Comparison of ENCODE assay signal across 24 mouse cellular contexts in genomic region chr11:36872961-36873360, GRCm38 (mm10).
DNase-seq lines count a peak whose midpoint lies in the region; ATAC-seq and TF ChIP-seq lines count a peak whose summit lies in the region.
"Had no signal": no experiment of that assay in that cellular context is flagged by ENCODE, and none has a peak within 500 bp of the region (broad histone marks: within the 10 kb centered on the region; RNA-seq: fewer than 3 reads in every experiment).

No protein-coding gene starts in this region.

- H3K4me1 ChIP-seq in kidney, embryonic 16.5 days (ENCODE audit: insufficient read depth, low read length): 0 out of 2 replicates have a peak, but pooled peaks cover 5% of the 10 kb centered on the region
- H3K4me1 ChIP-seq in midbrain, embryonic 11.5 days (ENCODE audit: control insufficient read depth, insufficient read depth, low read length): peaks cover 3% of the 10 kb centered on the region; the same call in 1 of the 2 replicates
- no peaks in the 10 kb centered on the region for H3K4me1 ChIP-seq in midbrain, postnatal 0 days (ENCODE audit: insufficient read depth, low read length)
- no peaks in the 10 kb centered on the region for H3K4me1 ChIP-seq in hindbrain, embryonic 13.5 days (replicated peaks)
- H3K4me1 ChIP-seq: forebrain, embryonic 15.5 days; heart, embryonic 15.5 days; hindbrain, embryonic 12.5 days; liver, embryonic 12.5 days; megakaryocyte, embryonic 14.5 days; midbrain, embryonic 15.5 days; neural tube, embryonic 15.5 days had no signal

- no peak overlapping the region for H3K4me3 ChIP-seq in kidney, embryonic 16.5 days (ENCODE audit: low read length)
- H3K4me3 ChIP-seq in midbrain, embryonic 11.5 days (ENCODE audit: low read depth, low read length): no peak overlapping the region
- no peak overlapping the region for H3K4me3 ChIP-seq in midbrain, postnatal 0 days (ENCODE audit: low read depth, low read length)
- H3K4me3 ChIP-seq in hindbrain, embryonic 13.5 days: no peak overlapping the region
- H3K4me3 ChIP-seq: erythroblast, embryonic 14.5 days; forebrain, embryonic 15.5 days; heart, embryonic 15.5 days; hindbrain, embryonic 12.5 days; liver, embryonic 12.5 days; megakaryocyte, embryonic 14.5 days; midbrain, embryonic 15.5 days; neural tube, embryonic 15.5 days had no signal

- no peak for DNase-seq in kidney, adult 11 months
- DNase-seq in midbrain, embryonic 11.5 days (ENCODE audit: low spot score, missing footprints): peak; percentile 75
- DNase-seq in midbrain, postnatal 0 days (ENCODE audit: low spot score): no peak
- peak; percentile 22 to 80 for DNase-seq in layer of hippocampus, adult 18-20 months (ENCODE audit: low spot score in 2 of 2)
- DNase-seq in retina, postnatal 1 day: peak; percentile 82
- no peak for DNase-seq in adrenal gland, adult 18-20 months (ENCODE audit: low spot score in 2 of 2)
- DNase-seq: adrenal gland, adult 8-10 months; cerebellum, adult 11 months; cerebellum, postnatal 14 days; gastrocnemius, postnatal 36 days; kidney, adult 9 months; lung, adult 2 months; thymus, adult 2 months had no signal

- H3K9ac ChIP-seq in kidney, embryonic 16.5 days (replicated peaks; ENCODE audit: low read length): no peak overlapping the region
- no peak overlapping the region for H3K9ac ChIP-seq in midbrain, embryonic 11.5 days (ENCODE audit: low read length)
- H3K9ac ChIP-seq in midbrain, postnatal 0 days (replicated peaks; ENCODE audit: low read length, poor library complexity, severe bottlenecking): no peak overlapping the region
- no peak overlapping the region for H3K9ac ChIP-seq in hindbrain, embryonic 13.5 days
- H3K9ac ChIP-seq: forebrain, embryonic 15.5 days; heart, embryonic 15.5 days; hindbrain, embryonic 12.5 days; liver, embryonic 12.5 days; midbrain, embryonic 15.5 days; neural tube, embryonic 15.5 days had no signal

- 18% methylated on average over 4 of the region's 4 CpGs for WGBS in kidney, embryonic 16.5 days
- WGBS in midbrain, embryonic 11.5 days: 70% methylated on average over 4 of the region's 4 CpGs
- WGBS in midbrain, postnatal 0 days: 57% methylated on average over 4 of the region's 4 CpGs
- 53% methylated on average over 4 of the region's 4 CpGs for WGBS in hindbrain, embryonic 13.5 days

- H3K27me3 ChIP-seq in kidney, embryonic 16.5 days (ENCODE audit: insufficient read depth, low read length): no peaks in the 10 kb centered on the region
- no peaks in the 10 kb centered on the region for H3K27me3 ChIP-seq in midbrain, embryonic 11.5 days (ENCODE audit: control insufficient read depth, insufficient read depth, low read length)
- no peaks in the 10 kb centered on the region for H3K27me3 ChIP-seq in midbrain, postnatal 0 days (ENCODE audit: insufficient read depth, low read length)
- no peaks in the 10 kb centered on the region for H3K27me3 ChIP-seq in hindbrain, embryonic 13.5 days
- H3K27me3 ChIP-seq: forebrain, embryonic 15.5 days; heart, embryonic 15.5 days; hindbrain, embryonic 12.5 days; liver, embryonic 12.5 days; megakaryocyte, embryonic 14.5 days; midbrain, embryonic 15.5 days; neural tube, embryonic 15.5 days had no signal

- no peaks in the 10 kb centered on the region for H3K36me3 ChIP-seq in kidney, embryonic 16.5 days (ENCODE audit: insufficient read depth, low read length)
- H3K36me3 ChIP-seq in midbrain, embryonic 11.5 days (ENCODE audit: control insufficient read depth, insufficient read depth, low read length): no peaks in the 10 kb centered on the region
- H3K36me3 ChIP-seq in midbrain, postnatal 0 days (ENCODE audit: insufficient read depth, low read length): no peaks in the 10 kb centered on the region
- no peaks in the 10 kb centered on the region for H3K36me3 ChIP-seq in hindbrain, embryonic 13.5 days
- H3K36me3 ChIP-seq: forebrain, embryonic 15.5 days; heart, embryonic 15.5 days; hindbrain, embryonic 12.5 days; liver, embryonic 12.5 days; midbrain, embryonic 15.5 days; neural tube, embryonic 15.5 days had no signal

- H3K9me3 ChIP-seq in kidney, embryonic 16.5 days (ENCODE audit: low read length): no peaks in the 10 kb centered on the region
- H3K9me3 ChIP-seq in midbrain, embryonic 11.5 days (ENCODE audit: control insufficient read depth, low read length): no peaks in the 10 kb centered on the region
- no peaks in the 10 kb centered on the region for H3K9me3 ChIP-seq in midbrain, postnatal 0 days (ENCODE audit: low read length)
- no peaks in the 10 kb centered on the region for H3K9me3 ChIP-seq in hindbrain, embryonic 13.5 days
- H3K9me3 ChIP-seq: forebrain, embryonic 15.5 days; heart, embryonic 15.5 days; hindbrain, embryonic 12.5 days; liver, embryonic 12.5 days; megakaryocyte, embryonic 14.5 days; midbrain, embryonic 15.5 days; neural tube, embryonic 15.5 days had no signal

- no peak for TF ChIP-seq CTCF in midbrain, postnatal 0 days (IDR thresholded peaks at IDR 0.05)

- no peak overlapping the region for H3K4me2 ChIP-seq in kidney, embryonic 16.5 days (replicated peaks; ENCODE audit: low read depth, low read length)
- H3K4me2 ChIP-seq in midbrain, embryonic 11.5 days: no peak overlapping the region
- no peak overlapping the region for H3K4me2 ChIP-seq in midbrain, postnatal 0 days (ENCODE audit: low read depth, low read length, poor library complexity, severe bottlenecking)
- no peak overlapping the region for H3K4me2 ChIP-seq in hindbrain, embryonic 13.5 days
- H3K4me2 ChIP-seq: forebrain, embryonic 15.5 days; heart, embryonic 15.5 days; hindbrain, embryonic 12.5 days; liver, embryonic 12.5 days; midbrain, embryonic 15.5 days; neural tube, embryonic 15.5 days had no signal

- H3K27ac ChIP-seq in kidney, embryonic 16.5 days (ENCODE audit: low read length): peak overlapping the region; percentile 20; the same call in 1 of the 2 replicates
- no peak overlapping the region for H3K27ac ChIP-seq in midbrain, embryonic 11.5 days (ENCODE audit: low read depth, low read length)
- no peak overlapping the region for H3K27ac ChIP-seq in midbrain, postnatal 0 days (ENCODE audit: low read depth, low read length)
- H3K27ac ChIP-seq in hindbrain, embryonic 13.5 days: no peak overlapping the region
- H3K27ac ChIP-seq: forebrain, embryonic 15.5 days; heart, embryonic 15.5 days; hindbrain, embryonic 12.5 days; liver, embryonic 12.5 days; midbrain, embryonic 15.5 days; neural tube, embryonic 15.5 days had no signal

- peak; percentile 89 for ATAC-seq in kidney, embryonic 16.5 days (ENCODE audit: low FRiP score, low TSS enrichment)
- no peak for ATAC-seq in midbrain, embryonic 11.5 days (ENCODE audit: low FRiP score)
- no peak for ATAC-seq in midbrain, postnatal 0 days (ENCODE audit: low FRiP score)
- no peak for ATAC-seq in hindbrain, embryonic 13.5 days (ENCODE audit: low FRiP score)
- ATAC-seq: forebrain, embryonic 15.5 days; inflammation-experienced regulatory T-cells, adult 6 months; liver, embryonic 12.5 days; midbrain, embryonic 15.5 days had no signal

Comparison
In these comparisons a context has a peak if more than half of its experiments do, and no peak if none do; other contexts are left out.
1. DNase-seq: peak in midbrain, embryonic 11.5 days (single experiment), layer of hippocampus, adult 18-20 months (2 of 2) and retina, postnatal 1 day (single experiment); none in kidney, adult 11 months (single experiment), midbrain, postnatal 0 days (single experiment) and adrenal gland, adult 18-20 months (0 of 2).